Mouse (Mus musculus) heart, embryonic 12.5 days (tissue): ENCODE measurements around the gene Slc30a10. TPM values are rescaled to one million over a fixed set of nuclear protein-coding genes. Genes with fewer than 3 reads are reported as not detected.

ENCODE experiments used
- ATAC-seq: fragments of 200-750 bp; cut with Nextera tagmentation; 2 replicates; pipeline ENCODE4 v1.8.0; 2017; ENCODE audit warnings: moderate TSS enrichment, moderate library complexity; ENCODE audit not compliant: insufficient number of reproducible peaks, low FRiP score
- H3K27ac ChIP-seq: fragments of 300-500 bp; sonication (generic); 2 replicates; pipeline ENCODE4 v1.5.1; 2016; ENCODE audit warnings: mild to moderate bottlenecking, moderate library complexity; ENCODE audit not compliant: poor library complexity, severe bottlenecking
- H3K27me3 ChIP-seq: fragments of 300-500 bp; sonication (generic); replicated peaks from 2 replicates; pipeline ENCODE4 v1.6.1; 2016; ENCODE audit warnings: mild to moderate bottlenecking, moderate library complexity
- H3K36me3 ChIP-seq: fragments of 300-500 bp; sonication (generic); 2 replicates; pipeline ENCODE4 v1.6.1; 2016; ENCODE audit warnings: mild to moderate bottlenecking, moderate library complexity
- H3K4me1 ChIP-seq: fragments of 300-500 bp; sonication (generic); replicated peaks from 2 replicates; pipeline ENCODE4 v1.6.1; 2016; ENCODE audit warnings: mild to moderate bottlenecking
- H3K4me2 ChIP-seq: fragments of 300-500 bp; sonication (generic); 2 replicates; pipeline ENCODE4 v1.6.1; 2016; ENCODE audit warnings: mild to moderate bottlenecking, moderate library complexity
- H3K4me3 ChIP-seq: fragments of 300-500 bp; sonication (generic); 2 replicates; pipeline ENCODE4 v1.5.1; 2016; ENCODE audit warnings: mild to moderate bottlenecking
- H3K9ac ChIP-seq: fragments of 300-500 bp; sonication (generic); 2 replicates; pipeline ENCODE4 v1.6.1; 2016; ENCODE audit warnings: mild to moderate bottlenecking, moderate library complexity
- H3K9me3 ChIP-seq: fragments of 300-500 bp; sonication (generic); replicated peaks from 2 replicates; pipeline ENCODE4 v1.6.1; 2016; ENCODE audit warnings: mild to moderate bottlenecking, moderate library complexity
- whole genome bisulfite sequencing: fragments of 180-500 bp; shearing (Covaris S2); methylation state at CpG from one replicate; pipeline ENCODE4 v1.1.7; 2016; 5-methylcytosine and 5-hydroxymethylcytosine counted together
- polyA plus RNA-seq: library from polyadenylated mRNA; unstranded; fragments of >200 nt; fragmentation: Nextera tagmentation; extraction: Ambion mirVana; gene quantifications from 2 replicates; pipeline ENCODE4 v1.2.1, GENCODE M21; 2016

Slc30a10 gene
- polyA plus RNA-seq, 1 experiment from 2014 or later = 1.8 TPM

DNA sequence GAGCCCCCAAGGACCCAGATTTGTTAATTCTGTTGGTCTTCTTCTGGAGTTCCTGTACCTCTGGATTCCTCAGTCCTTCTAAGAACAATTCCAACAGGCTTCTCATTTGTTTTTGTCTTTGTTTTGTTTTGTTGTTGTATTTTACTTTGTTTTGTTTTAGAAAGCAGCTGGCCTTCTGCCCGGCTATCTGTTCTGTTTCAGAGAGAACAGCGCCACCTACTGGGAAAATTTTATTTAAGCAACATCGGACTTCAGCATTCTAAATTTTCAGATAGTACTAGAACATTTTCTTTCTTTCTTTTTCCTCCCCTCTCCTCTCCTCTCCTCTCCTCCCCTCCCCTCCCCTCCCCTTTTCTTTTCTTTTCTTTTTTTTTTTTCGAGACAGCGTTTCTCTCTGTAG lies 62.9 kb downstream of the Slc30a10 start:
- Histone ChIP-seq H3K9me3 (no peaks in the 10 kb centered on the region), H3K4me2 (no peak overlapping the region), H3K4me1 (no peaks in the 10 kb centered on the region; the same call in 1 of the 2 replicates), H3K36me3 (no peaks in the 10 kb centered on the region), H3K27me3 (no peaks in the 10 kb centered on the region), H3K9ac (no peak overlapping the region), H3K4me3 (no peak overlapping the region), H3K27ac (no peak overlapping the region)
- ATAC-seq = no peak
- WGBS = 32% methylated on average over 4 of the region's 5 CpGs

Other genes starting within 250 kb of the Slc30a10 start
- 45.3 and 46.9 TPM in 2 replicates for gene Iars2, start 125.5 kb upstream of the Slc30a10 start, polyA plus RNA-seq
- gene Bpnt1, start 122.7 kb upstream of the Slc30a10 start, polyA plus RNA-seq = 28.6 and 29.0 TPM in 2 replicates
- gene Eprs, start 91.8 kb upstream of the Slc30a10 start, polyA plus RNA-seq = 110 and 115 TPM in 2 replicates